Mouse (Mus musculus) heart, postnatal 4 days (tissue): ENCODE data around the gene Prdm13. TPM values are rescaled to one million over a fixed set of nuclear protein-coding genes. Genes with fewer than 3 reads are reported as not detected.

Source experiments
- DNase-seq: peaks from one replicate; pipeline ENCODE4 v3.0.0; 2021
- total RNA-seq, 2 experiments: library from RNA; stranded (reverse); gene quantifications; 2 replicates each; pipeline ENCODE4 v1.2.3; 2021

Prdm13 gene
- total RNA-seq: not detected

- DNase-seq: no peak
Measured at GRCm38 (mm10) chr4:21685595-21686091, at the start of gene Prdm13. Gene Prdm13, minus strand, starts transcription at chr4:21685963.

GRCm38 (mm10) chr4:21727615-21728165, 41.9 kb upstream of the Prdm13 start, which contains the start of gene Ccnc:
Gene Ccnc, plus strand, starts transcription at chr4:21727701.
- DNase-seq: peak; percentile 94

GRCm38 (mm10) chr4:21726912-21727614, 41.3 kb upstream of the Prdm13 start:
- peak; percentile 18 for DNase-seq

GRCm38 (mm10) chr4:21722752-21723334, 37.1 kb upstream of the Prdm13 start:
- DNase-seq: no peak

- peak; percentile 93 for DNase-seq
Measured at GRCm38 (mm10) chr4:21712147-21712546, 26.4 kb upstream of the Prdm13 start.

- DNase-seq: no peak
Measured at GRCm38 (mm10) chr4:21705046-21705445, 19.3 kb upstream of the Prdm13 start.

- peak; percentile 60 for DNase-seq
Measured at GRCm38 (mm10) chr4:21695638-21696254, 10.0 kb upstream of the Prdm13 start.

- DNase-seq: no peak
Measured at GRCm38 (mm10) chr4:21690221-21690620, 4.5 kb upstream of the Prdm13 start.

GRCm38 (mm10) chr4:21689492-21689941, 3.8 kb upstream of the Prdm13 start:
- DNase-seq: no peak

GRCm38 (mm10) chr4:21688703-21689200, 3.0 kb upstream of the Prdm13 start:
- DNase-seq: peak; percentile 33

GRCm38 (mm10) chr4:21687783-21688702, 2.3 kb upstream of the Prdm13 start:
- peak; percentile 11 for DNase-seq

- DNase-seq: no peak
Measured at GRCm38 (mm10) chr4:21686934-21687333, 1.2 kb upstream of the Prdm13 start.

- no peak for DNase-seq
Measured at GRCm38 (mm10) chr4:21686416-21686815, 653 bp upstream of the Prdm13 start.

- DNase-seq: no peak
Measured at GRCm38 (mm10) chr4:21684341-21684970, 1.3 kb downstream of the Prdm13 start.

GRCm38 (mm10) chr4:21682421-21683150, 3.2 kb downstream of the Prdm13 start:
- DNase-seq: no peak

- DNase-seq: no peak
Measured at GRCm38 (mm10) chr4:21680971-21681370, 4.8 kb downstream of the Prdm13 start.

- DNase-seq: no peak
Measured at GRCm38 (mm10) chr4:21679624-21680480, 5.9 kb downstream of the Prdm13 start.

- peak; percentile 40 for DNase-seq
Measured at GRCm38 (mm10) chr4:21678975-21679623, 6.7 kb downstream of the Prdm13 start.
